Mouse (Mus musculus) testis, adult 2 months (tissue): Measurements from ENCODE around the gene Bhlhe40. TPM values are rescaled to one million over a fixed set of nuclear protein-coding genes. Genes with fewer than 3 reads are reported as not detected.

Experiments
- H3K27ac ChIP-seq: fragments of 200-500 bp; 2 replicates; pipeline ENCODE4 v1.5.1; 2012; ENCODE audit warnings: low read depth, low read length; ENCODE audit not compliant: control insufficient read depth, insufficient read depth
- H3K27me3 ChIP-seq: fragments of 200-500 bp; 2 replicates; pipeline ENCODE4 v1.6.1; 2012; ENCODE audit warnings: mild to moderate bottlenecking, low read length, moderate library complexity; ENCODE audit not compliant: control insufficient read depth, insufficient read depth
- H3K36me3 ChIP-seq: fragments of 200-500 bp; 2 replicates; pipeline ENCODE4 v1.6.1; 2012; ENCODE audit warnings: mild to moderate bottlenecking, low read length; ENCODE audit not compliant: control insufficient read depth, insufficient read depth
- H3K4me1 ChIP-seq: fragments of 200-500 bp; 2 replicates; pipeline ENCODE4 v1.6.1; 2012; ENCODE audit warnings: low read length; ENCODE audit not compliant: control insufficient read depth, insufficient read depth
- H3K4me3 ChIP-seq: fragments of 200-500 bp; 2 replicates; pipeline ENCODE4 v1.5.1; 2012; ENCODE audit warnings: low read depth, mild to moderate bottlenecking, low read length, moderate library complexity, mixed read lengths; ENCODE audit not compliant: control insufficient read depth
- CTCF ChIP-seq: fragments of 200-500 bp; IDR thresholded peaks from 2 replicates; pipeline ENCODE4 v1.5.1; 2012; ENCODE audit warnings: low read depth, mild to moderate bottlenecking, inconsistent platforms, low read length, moderate library complexity; ENCODE audit not compliant: control insufficient read depth, insufficient read depth, insufficient replicate concordance
- POLR2A ChIP-seq: fragments of 200-500 bp; IDR thresholded peaks from 2 replicates; pipeline ENCODE4 v1.6.1; 2012; ENCODE audit warnings: low read depth, mild to moderate bottlenecking, inconsistent platforms, low read length, moderate library complexity; ENCODE audit not compliant: control insufficient read depth
- polyA plus RNA-seq: library from polyadenylated mRNA; depleted of rRNA; stranded (reverse); fragments of >200 nt; gene quantifications from 2 replicates; pipeline ENCODE4 v1.2.3, GENCODE M21; 2012; rRNA removed

Bhlhe40 gene
- 1.8 and 2.2 TPM in 2 replicates for polyA plus RNA-seq

DNA sequence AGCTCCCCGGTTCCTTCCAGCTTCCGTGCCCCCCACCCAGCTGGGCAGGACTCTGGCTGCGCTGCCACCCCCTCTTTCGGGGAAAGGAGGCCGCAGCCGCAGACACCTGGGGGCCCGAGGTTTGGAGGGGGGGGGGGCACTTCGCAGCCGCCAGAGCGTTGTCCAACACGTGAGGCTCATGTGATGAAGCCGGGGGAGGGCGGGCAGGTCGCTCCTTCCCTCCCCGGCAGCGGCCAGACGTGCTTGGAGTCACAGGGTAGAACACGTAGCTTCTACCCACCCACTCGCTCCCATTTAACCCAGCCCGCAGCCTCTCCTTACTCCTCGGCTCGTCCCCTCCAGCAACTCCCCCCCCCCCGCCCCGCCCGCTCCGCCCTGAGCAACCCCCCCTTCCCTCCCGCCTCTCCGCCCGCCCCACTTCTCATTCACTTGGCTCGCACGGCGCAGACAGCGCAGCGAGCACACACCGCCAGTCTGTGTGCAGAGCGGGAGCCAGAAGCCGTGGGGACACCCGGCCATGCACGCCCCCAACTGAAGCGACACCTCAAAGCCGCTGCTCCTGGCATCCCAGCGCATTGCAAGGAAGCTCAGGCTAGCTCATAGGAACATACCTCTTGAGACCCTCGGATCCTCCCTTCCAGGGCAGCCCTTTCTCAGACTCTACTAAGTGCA lies at the start of gene Bhlhe40:
Gene Bhlhe40, plus strand, starts transcription at position 424 of the 672 bp plus-strand sequence.
- H3K27ac ChIP-seq, result peak within 1 kb of the TSS; percentile 85
- H3K4me1 ChIP-seq, result peaks cover 4% of the 10 kb centered on the region
- H3K27me3 ChIP-seq, result no peaks in the 10 kb centered on the region
- peak; percentile 74 for TF ChIP-seq POLR2A
- no peak for TF ChIP-seq CTCF
- H3K36me3 ChIP-seq, result no peaks in the 10 kb centered on the region
- peak within 1 kb of the TSS; percentile 72 for H3K4me3 ChIP-seq

DNA sequence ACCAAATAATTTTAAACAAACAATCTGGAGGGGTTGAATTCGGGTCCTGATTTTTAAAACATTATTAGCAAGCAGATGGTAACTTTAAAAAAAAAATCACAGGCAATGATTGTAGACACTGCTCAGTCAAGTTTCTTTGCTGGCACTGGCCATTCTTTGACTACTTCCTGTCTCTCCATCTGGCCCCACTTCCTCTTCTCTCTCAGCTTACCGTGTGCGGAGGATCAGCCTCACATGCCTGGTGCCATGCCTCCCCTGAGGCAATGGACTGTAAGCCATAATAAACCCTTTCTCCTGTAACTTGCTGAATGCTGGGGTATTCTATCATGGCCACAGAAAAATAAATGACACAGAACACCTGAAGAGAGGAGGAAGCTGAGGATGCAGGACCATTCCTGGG lies 48.8 kb upstream of the Bhlhe40 start:
- TF ChIP-seq CTCF (no peak), POLR2A (no peak)
- Histone ChIP-seq H3K27ac (no peak overlapping the region), H3K4me1 (no peaks in the 10 kb centered on the region), H3K4me3 (no peak overlapping the region), H3K27me3 (no peaks in the 10 kb centered on the region), H3K36me3 (no peaks in the 10 kb centered on the region)

DNA sequence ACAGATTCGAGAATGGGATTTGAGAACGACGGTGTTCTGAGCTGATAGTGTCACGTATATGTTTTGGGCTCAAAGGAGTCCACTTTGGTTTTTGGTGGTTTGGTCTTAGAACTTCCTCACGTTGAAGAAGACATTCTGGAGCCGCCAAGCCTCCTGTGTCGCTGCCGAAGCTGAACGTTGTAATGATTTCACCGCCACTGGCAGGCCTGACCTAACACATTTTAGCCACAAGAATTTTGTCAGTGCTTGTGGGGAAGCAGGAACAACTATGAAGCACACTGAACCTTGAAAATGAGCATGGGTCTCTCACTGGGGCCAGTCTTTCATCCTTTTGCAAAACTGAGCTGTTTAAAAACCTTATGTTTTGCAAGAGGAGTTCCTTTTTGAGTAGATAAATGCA lies 42.4 kb upstream of the Bhlhe40 start:
- TF ChIP-seq POLR2A (no peak), CTCF (no peak)
- Histone ChIP-seq H3K4me1 (no peaks in the 10 kb centered on the region), H3K27ac (no peak overlapping the region), H3K36me3 (no peaks in the 10 kb centered on the region), H3K27me3 (no peaks in the 10 kb centered on the region), H3K4me3 (no peak overlapping the region)

DNA sequence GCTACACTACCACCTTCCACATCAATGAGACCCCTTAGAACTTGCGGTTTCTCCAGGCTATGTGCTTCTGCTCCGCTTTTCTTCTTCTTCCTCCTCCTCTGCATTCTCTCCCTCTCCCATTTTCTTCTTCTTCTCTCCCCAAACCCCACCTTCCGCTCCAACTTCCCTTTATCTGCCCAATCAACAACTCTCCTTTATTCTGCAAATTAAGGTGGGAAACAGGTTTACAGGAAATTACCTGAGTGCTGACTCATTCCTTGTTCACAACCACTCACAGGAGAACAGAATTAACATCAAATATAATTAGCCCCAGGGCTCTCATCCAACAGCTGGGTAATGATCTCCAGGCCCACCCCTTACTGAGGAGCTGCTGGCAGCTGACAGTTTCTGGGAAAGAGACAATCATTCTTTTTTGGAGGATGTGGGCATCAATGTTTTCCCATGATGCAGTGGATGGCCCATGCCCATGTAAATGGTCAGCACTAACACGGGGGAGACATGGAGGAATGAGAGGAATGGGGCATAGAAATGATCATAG lies 37.3 kb upstream of the Bhlhe40 start:
- H3K4me1 ChIP-seq, result no peaks in the 10 kb centered on the region
- H3K4me3 ChIP-seq, result no peak overlapping the region
- H3K27ac ChIP-seq, result no peak overlapping the region
- no peaks in the 10 kb centered on the region for H3K27me3 ChIP-seq
- H3K36me3 ChIP-seq, result no peaks in the 10 kb centered on the region
- TF ChIP-seq POLR2A (no peak), CTCF (no peak)

DNA sequence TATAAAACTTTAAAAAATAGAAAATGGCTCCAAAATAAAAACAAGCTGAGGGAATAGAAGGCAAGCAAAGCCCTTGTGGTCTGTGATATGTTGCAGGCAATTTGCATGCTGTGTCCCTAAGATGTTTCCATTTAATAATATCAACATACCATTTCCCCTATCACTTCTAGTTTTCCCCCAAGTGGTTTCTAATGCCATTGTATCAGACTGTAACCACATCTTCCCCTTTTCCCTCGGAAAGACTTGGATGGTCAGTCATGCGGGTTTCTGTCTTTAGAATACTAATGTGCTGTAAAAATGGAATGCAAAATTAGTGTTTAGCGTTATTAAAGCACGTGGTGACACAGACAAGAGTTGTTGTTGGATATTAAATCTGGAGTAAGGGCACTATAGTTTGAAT lies 35.5 kb upstream of the Bhlhe40 start:
- H3K4me3 ChIP-seq, result no peak overlapping the region
- no peaks in the 10 kb centered on the region for H3K27me3 ChIP-seq
- TF ChIP-seq POLR2A (no peak), CTCF (no peak)
- no peaks in the 10 kb centered on the region for H3K36me3 ChIP-seq
- H3K4me1 ChIP-seq, result no peaks in the 10 kb centered on the region
- no peak overlapping the region for H3K27ac ChIP-seq

DNA sequence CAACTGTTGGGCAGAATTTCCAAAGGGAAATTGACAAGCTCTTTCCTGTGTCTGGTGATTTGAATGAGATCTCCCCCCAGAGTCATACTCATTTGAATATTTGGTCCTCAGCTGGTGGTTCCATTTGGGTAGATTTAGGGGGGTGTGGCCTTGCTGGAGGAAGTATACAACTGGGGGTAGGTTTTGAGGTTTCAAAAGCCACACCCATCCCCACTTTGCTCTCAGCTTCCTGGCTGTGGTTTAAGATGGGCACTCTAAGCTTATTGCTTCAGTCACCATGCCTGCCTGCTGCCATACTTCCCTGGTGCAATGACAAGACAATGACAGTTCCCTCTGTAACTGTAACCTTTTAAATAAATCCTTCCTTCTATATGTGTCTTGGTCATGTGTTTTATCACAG lies 29.7 kb upstream of the Bhlhe40 start:
- Histone ChIP-seq H3K4me3 (no peak overlapping the region), H3K4me1 (no peaks in the 10 kb centered on the region), H3K27ac (no peak overlapping the region), H3K27me3 (no peaks in the 10 kb centered on the region), H3K36me3 (no peaks in the 10 kb centered on the region)
- no peak for TF ChIP-seq CTCF
- no peak for TF ChIP-seq POLR2A

DNA sequence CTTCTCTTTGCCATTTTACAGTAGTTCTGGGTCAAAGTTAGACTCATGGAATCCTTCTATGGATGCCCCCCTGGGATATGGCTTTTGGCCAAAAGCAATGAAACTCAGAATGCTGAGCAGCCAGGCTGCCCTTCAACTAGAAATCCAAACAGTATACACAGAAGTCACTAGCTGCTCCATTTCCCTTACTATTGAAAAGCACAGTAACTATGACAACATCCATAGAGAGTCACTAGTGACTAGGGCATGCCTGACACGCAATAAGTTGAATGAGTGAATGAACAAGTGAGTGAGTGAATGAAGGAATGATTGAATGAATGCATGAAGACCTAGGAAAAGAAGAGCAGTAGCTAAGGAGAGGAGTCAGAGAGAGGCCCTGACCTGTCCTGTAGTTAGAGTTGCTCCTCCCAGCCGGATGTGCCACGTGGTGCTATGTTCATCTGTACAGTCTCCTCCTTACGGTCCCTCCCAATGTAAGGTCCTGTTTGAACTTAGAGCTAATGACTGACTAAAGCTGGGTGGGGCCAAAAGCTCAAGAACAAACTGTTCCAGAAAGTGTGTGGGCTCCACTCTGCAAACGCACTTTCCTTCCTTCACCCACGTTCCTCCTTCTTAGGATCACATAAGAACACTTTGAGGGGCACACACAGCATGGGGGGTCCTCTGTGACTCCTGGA lies 22.1 kb upstream of the Bhlhe40 start:
- Histone ChIP-seq H3K27ac (no peak overlapping the region), H3K27me3 (no peaks in the 10 kb centered on the region), H3K4me3 (no peak overlapping the region), H3K4me1 (no peaks in the 10 kb centered on the region), H3K36me3 (no peaks in the 10 kb centered on the region)
- TF ChIP-seq POLR2A, result no peak
- no peak for TF ChIP-seq CTCF
